12 mouse cellular contexts compared by ENCODE assay signal in the genomic region with DNA sequence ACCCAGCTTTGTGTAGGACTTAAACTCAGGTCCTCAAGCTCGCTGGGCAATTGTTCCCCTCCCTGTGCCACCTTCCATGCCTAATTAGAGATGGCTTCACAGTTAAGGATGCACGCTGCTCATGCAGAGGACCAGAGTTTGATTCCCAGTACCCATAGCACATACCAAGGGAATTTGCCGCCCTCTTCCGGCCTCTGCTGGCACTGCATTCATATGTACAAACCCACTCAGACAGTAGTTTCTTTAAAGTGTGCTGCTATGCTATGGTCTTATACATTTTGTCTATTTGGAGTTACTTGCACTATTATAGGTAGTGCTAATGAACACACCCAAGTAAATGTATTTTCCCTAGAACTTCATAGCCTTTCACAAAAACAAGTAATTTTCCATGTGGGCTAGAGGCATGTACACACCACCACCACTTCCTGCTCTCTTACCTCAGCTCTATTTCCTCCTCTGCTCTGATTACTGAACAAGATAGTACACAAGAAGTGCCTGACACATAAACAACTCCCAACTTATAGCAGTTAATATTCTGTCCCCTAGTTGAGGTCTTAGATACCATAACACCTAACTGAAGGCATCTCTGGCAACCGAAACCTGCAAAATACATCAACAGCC. TPM values are rescaled to one million over a fixed set of nuclear protein-coding genes. Genes with fewer than 3 reads are reported as not detected.
A peak's percentile ranks its signal among the peaks of the same experiment; 100 is the strongest.
DNase-seq lines count a peak whose midpoint lies in the region; ATAC-seq and TF ChIP-seq lines count a peak whose summit lies in the region.
"Had no signal": no experiment of that assay in that cellular context is flagged by ENCODE, and none has a peak within 500 bp of the region (broad histone marks: within the 10 kb centered on the region; RNA-seq: fewer than 3 reads in every experiment).

No protein-coding gene starts in this region.

- H3K4me1 ChIP-seq in heart, adult 2 months (ENCODE audit: control insufficient read depth, insufficient read depth, low read length) = peaks cover 1% of the 10 kb centered on the region; the same call in 1 of the 2 replicates
- peaks cover 0 to 16% of the 10 kb centered on the region in 2 experiments; a peak in 2 of 4 replicates for H3K4me1 ChIP-seq in CH12.LX (ENCODE audit: control insufficient read depth in 1 of 2, insufficient read depth in 2 of 2)
- H3K4me1 ChIP-seq in forebrain, embryonic 13.5 days = peaks cover 8% of the 10 kb centered on the region

- no peak overlapping the region for H3K4me3 ChIP-seq in heart, adult 2 months
- no peak overlapping the region for H3K4me3 ChIP-seq in CH12.LX (replicated peaks in 1 of 3; ENCODE audit: low read depth in 2 of 3, low read length in 2 of 3, poor library complexity in 1 of 3)
- no peak overlapping the region for H3K4me3 ChIP-seq in forebrain, embryonic 13.5 days
- H3K4me3 ChIP-seq: embryonic facial prominence, embryonic 13.5 days; lung, embryonic 15.5 days; neural tube, embryonic 13.5 days had no signal

- H3K9ac ChIP-seq in heart, adult 2 months (ENCODE audit: low read depth, low read length) = no peak overlapping the region
- no peak overlapping the region for H3K9ac ChIP-seq in CH12.LX (ENCODE audit: insufficient read depth, low read depth)
- no peak overlapping the region for H3K9ac ChIP-seq in forebrain, embryonic 13.5 days
- H3K9ac ChIP-seq: embryonic facial prominence, embryonic 13.5 days; lung, embryonic 15.5 days; neural tube, embryonic 13.5 days had no signal

- in situ Hi-C loops in CH12.LX (cut with MboI; ENCODE audit: low pct_ligation_motif_present, low pct_unique_long_range_greater_than_20kb, low sequenced_read_pairs) = no loop called here

- dilution Hi-C loops in CH12.LX (cut with MboI; ENCODE audit: extremely low pct_ligation_motif_present, extremely low pct_unique_long_range_greater_than_20kb, low sequenced_read_pairs) = no loop called here

- H3K9me3 ChIP-seq in CH12.LX (replicated peaks; ENCODE audit: low read length) = peaks cover 3% of the 10 kb centered on the region
- H3K9me3 ChIP-seq in forebrain, embryonic 13.5 days (replicated peaks) = no peaks in the 10 kb centered on the region
- H3K9me3 ChIP-seq: embryonic facial prominence, embryonic 13.5 days; lung, embryonic 15.5 days; neural tube, embryonic 13.5 days had no signal

- no peak for TF ChIP-seq EP300 in heart, adult 2 months (IDR thresholded peaks at IDR 0.05; ENCODE audit: insufficient read depth, low read depth, low read length)
- TF ChIP-seq EP300 in CH12.LX (IDR thresholded peaks at IDR 0.05; ENCODE audit: low read length) = no peak

- peak; percentile 62 for ATAC-seq in common myeloid progenitor, adult 5-6 weeks (replicated peaks; ENCODE audit: low read depth, poor library complexity, severe bottlenecking)
- ATAC-seq in monocyte, adult 5-6 weeks (replicated peaks; ENCODE audit: insufficient number of reproducible peaks, low FRiP score, low TSS enrichment, poor library complexity, severe bottlenecking) = 0 out of 2 replicates have a peak, but pooled peaks have one; percentile 9
- ATAC-seq in forebrain, embryonic 13.5 days = no peak

- TF ChIP-seq POLR2A in heart, adult 2 months (IDR thresholded peaks at IDR 0.05; ENCODE audit: insufficient read depth, low read depth, low read length) = no peak
- TF ChIP-seq POLR2A in CH12.LX (IDR thresholded peaks at IDR 0.05; ENCODE audit: low read depth, low read length) = no peak

- peak; percentile 63 for TF ChIP-seq RAD21 in CH12.LX (IDR thresholded peaks at IDR 0.05; ENCODE audit: low read depth, low read length)

- intact Hi-C loops in heart, adult 2 months (cut with DNase I) = loop anchor here (2.0 kb wide), 1 partner anchor 86 kb away; no protein-coding TSS in a partner anchor
- intact Hi-C loops in heart, postnatal 36 days (cut with DNase I) = no loop called here

- H3K27ac ChIP-seq in heart, adult 2 months = no peak overlapping the region
- no peak overlapping the region for H3K27ac ChIP-seq in CH12.LX (ENCODE audit: insufficient read depth, low read depth)
- no peak overlapping the region for H3K27ac ChIP-seq in forebrain, embryonic 13.5 days
- H3K27ac ChIP-seq: lung, embryonic 15.5 days; neural tube, embryonic 13.5 days had no signal

- no peaks in the 10 kb centered on the region for H3K79me2 ChIP-seq in heart, adult 2 months (replicated peaks; ENCODE audit: control insufficient read depth, insufficient read depth, low read length)
- no peaks in the 10 kb centered on the region for H3K79me2 ChIP-seq in CH12.LX (replicated peaks; ENCODE audit: control insufficient read depth, extremely low read depth, insufficient read depth, poor library complexity, severe bottlenecking)

- no peak for DNase-seq in heart, adult 2 months
- DNase-seq in heart, postnatal 36 days = no peak
- DNase-seq in CH12.LX (ENCODE audit: extremely low read depth) = peak; percentile 35
- DNase-seq in spleen, postnatal 36 days (ENCODE audit: low spot score in 2 of 2) = no peak
- DNase-seq in yolk sac, embryonic 10.5 days (ENCODE audit: low spot score) = no peak
- DNase-seq: gastrocnemius, postnatal 36 days had no signal

- peak; percentile 50 for TF ChIP-seq CTCF in heart, adult 2 months (IDR thresholded peaks at IDR 0.05)
- TF ChIP-seq CTCF in CH12.LX (conservative IDR thresholded peaks at IDR 0.05 in 1 of 2, IDR thresholded peaks at IDR 0.05 in 1 of 2; ENCODE audit: low read depth in 2 of 2, low read length in 2 of 2) = peak; percentile 49 to 73

- H3K36me3 ChIP-seq in heart, adult 2 months (ENCODE audit: control insufficient read depth, insufficient read depth, low read length) = no peaks in the 10 kb centered on the region
- no peaks in the 10 kb centered on the region for H3K36me3 ChIP-seq in CH12.LX (replicated peaks in 1 of 2; ENCODE audit: control insufficient read depth in 1 of 2, insufficient read depth in 1 of 2, low read length in 1 of 2)
- H3K36me3 ChIP-seq in forebrain, embryonic 13.5 days (ENCODE audit: poor library complexity, severe bottlenecking) = no peaks in the 10 kb centered on the region
- H3K36me3 ChIP-seq: embryonic facial prominence, embryonic 13.5 days; lung, embryonic 15.5 days; neural tube, embryonic 13.5 days had no signal

- no peaks in the 10 kb centered on the region for H3K27me3 ChIP-seq in heart, adult 2 months (ENCODE audit: control insufficient read depth, insufficient read depth, low read length)
- no peaks in the 10 kb centered on the region for H3K27me3 ChIP-seq in CH12.LX (replicated peaks)
- peaks cover 6% of the 10 kb centered on the region; the same call in 1 of the 2 replicates for H3K27me3 ChIP-seq in forebrain, embryonic 13.5 days
- H3K27me3 ChIP-seq: embryonic facial prominence, embryonic 13.5 days; lung, embryonic 15.5 days; neural tube, embryonic 13.5 days had no signal

- no peak overlapping the region for H3K4me2 ChIP-seq in CH12.LX (ENCODE audit: insufficient read depth, low read depth, poor library complexity, severe bottlenecking)
- no peak overlapping the region for H3K4me2 ChIP-seq in forebrain, embryonic 13.5 days
- H3K4me2 ChIP-seq: embryonic facial prominence, embryonic 13.5 days; lung, embryonic 15.5 days; neural tube, embryonic 13.5 days had no signal

- WGBS in heart, adult 2 months = 77% methylated on average over 5 of the region's 5 CpGs
- WGBS in forebrain, embryonic 13.5 days = 76% methylated on average over 5 of the region's 5 CpGs

TF ChIP-seq in CH12.LX, 34 proteins besides CTCF, POLR2A, EP300 and RAD21:
- TF ChIP-seq MEF2A (IDR thresholded peaks at IDR 0.05; ENCODE audit: borderline replicate concordance, low read depth, low read length) (no peak), IRF4 (IDR thresholded peaks at IDR 0.05; ENCODE audit: low read depth, low read length) (no peak), SMC3 (IDR thresholded peaks at IDR 0.05; ENCODE audit: low read depth, low read length) (peak; percentile 54), NRF1 (IDR thresholded peaks at IDR 0.05; ENCODE audit: low read depth, low read length) (no peak), ETS1 (conservative IDR thresholded peaks at IDR 0.05; ENCODE audit: low read depth, low read length) (no peak)

RNA-seq across cellular contexts. Expression of a gene that starts 57.4 kb away (rescaled TPM):
- total RNA-seq in heart, adult 2 months (2021) = 10 to 100 TPM; 42.0 to 45.7 TPM
- polyA plus RNA-seq in heart, adult 2 months (2012; rRNA removed) = 29.5 and 41.1 TPM in 2 replicates
- total RNA-seq in heart, postnatal 36 days (2021) = 10 to 100 TPM; 43.2 to 43.7 TPM
- total RNA-seq in CH12.LX (2012; rRNA removed) (54.1 and 60.5 TPM in 2 replicates), CH12.LX (2014; rRNA removed) (98.5 and 104 TPM in 2 replicates)
- 137 and 143 TPM in 2 replicates for polyA plus RNA-seq in CH12.LX (2012; ENCODE audit: insufficient read length, low read depth)
- total RNA-seq in common myeloid progenitor, adult 5-6 weeks (2017) = 157 and 188 TPM in 2 replicates
- total RNA-seq in monocyte, adult 5-6 weeks (2017) = 148 to 190 TPM (median 173 TPM) in 3 replicates
- polyA plus RNA-seq in forebrain, embryonic 13.5 days (2015; fragmentation: Nextera tagmentation; extraction: Ambion mirVana) = 49.8 and 51.0 TPM in 2 replicates
